Mouse (Mus musculus) naive thymus-derived CD4-positive, alpha-beta T cell, adult 2 months (primary cell): ENCODE data around the gene Gm10273.
"Not testable (repeated sequence)": the region's sequence is repeated elsewhere in the genome, so short reads cannot be mapped to it uniquely, and the experiment has no call there.

Experiments
- DNase-seq: peaks from one replicate; pipeline ENCODE4 v3.0.0-alpha.2; 2011; ENCODE audit warnings: low read depth

The Gm10273 gene

DNA sequence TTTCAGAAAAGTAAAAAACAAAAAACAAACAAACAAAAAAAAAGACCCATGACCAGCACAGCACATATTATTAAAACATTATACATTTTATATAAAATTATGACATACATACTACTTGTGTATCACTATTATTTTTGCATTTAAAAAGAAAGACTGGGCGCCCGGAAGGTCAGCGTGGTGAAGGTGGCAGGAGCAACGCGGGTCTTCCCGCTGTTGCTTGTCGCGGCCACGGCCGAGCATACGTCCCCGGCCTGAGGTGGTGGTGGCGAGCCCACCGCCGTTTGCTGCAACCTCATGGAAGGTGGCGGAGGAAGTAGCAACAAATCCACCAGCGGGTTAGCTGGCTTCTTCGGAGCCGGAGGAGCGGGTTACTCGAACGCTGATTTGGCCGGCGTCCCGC, at the start of gene Gm10273:
TSS of gene Gm10273 (plus strand) at position 172 of the 400 bp plus-strand sequence.
- not testable (repeated sequence) for DNase-seq

DNA sequence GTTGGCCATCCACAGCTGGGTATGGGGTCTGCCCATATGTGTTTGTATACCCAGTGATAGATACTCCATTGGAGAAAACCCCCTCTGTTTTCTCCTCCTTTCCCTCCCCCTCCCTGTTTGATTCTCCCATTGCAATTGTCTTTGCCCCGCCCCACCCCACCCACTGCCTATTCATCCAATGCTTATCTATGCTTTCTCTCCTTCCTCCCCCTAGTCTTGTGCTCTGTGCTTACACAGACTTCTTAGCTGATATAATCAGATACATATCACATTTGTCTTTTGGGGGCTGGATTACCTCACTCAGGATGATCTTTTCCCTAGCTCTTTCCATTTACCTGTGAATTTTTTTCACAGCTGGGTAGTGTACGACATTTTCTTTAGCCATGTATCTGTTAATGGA, 48.9 kb upstream of the Gm10273 start:
- no peak for DNase-seq

DNA sequence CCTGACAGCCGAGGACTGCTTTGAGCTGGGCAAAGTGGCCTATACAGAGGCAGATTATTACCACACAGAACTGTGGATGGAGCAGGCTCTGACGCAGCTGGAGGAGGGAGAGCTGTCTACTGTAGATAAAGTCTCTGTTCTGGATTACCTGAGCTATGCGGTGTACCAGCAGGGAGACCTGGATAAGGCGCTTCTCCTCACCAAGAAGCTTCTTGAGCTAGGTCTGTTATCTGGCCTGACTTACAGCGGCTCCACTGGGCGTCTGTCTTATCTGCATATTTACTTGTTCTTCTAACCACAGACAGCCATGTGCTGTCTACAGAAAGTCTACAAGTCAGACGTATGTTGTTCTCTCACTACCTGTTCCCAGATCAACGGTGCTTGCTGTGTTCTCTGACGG, 47.2 kb upstream of the Gm10273 start:
- no peak for DNase-seq

DNA sequence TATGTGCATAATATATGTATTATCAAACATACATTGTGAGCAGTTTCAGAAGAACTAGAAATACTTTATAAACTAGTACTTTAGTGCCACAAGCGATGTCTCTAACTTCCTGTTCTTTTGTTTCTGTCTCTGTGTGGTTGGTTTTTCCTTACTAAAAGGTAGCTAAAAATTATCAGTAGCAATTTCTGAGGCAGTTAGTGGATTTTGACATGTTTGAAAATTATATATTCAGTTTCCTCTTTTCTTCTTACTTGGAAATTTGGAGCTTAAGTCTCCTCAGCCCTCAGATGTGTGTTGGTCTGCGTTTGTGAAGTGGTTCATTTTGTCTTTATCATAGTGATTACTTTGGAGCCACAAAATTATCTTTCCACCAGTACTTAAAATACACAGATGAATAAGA, 45.9 kb upstream of the Gm10273 start:
- no peak for DNase-seq

DNA sequence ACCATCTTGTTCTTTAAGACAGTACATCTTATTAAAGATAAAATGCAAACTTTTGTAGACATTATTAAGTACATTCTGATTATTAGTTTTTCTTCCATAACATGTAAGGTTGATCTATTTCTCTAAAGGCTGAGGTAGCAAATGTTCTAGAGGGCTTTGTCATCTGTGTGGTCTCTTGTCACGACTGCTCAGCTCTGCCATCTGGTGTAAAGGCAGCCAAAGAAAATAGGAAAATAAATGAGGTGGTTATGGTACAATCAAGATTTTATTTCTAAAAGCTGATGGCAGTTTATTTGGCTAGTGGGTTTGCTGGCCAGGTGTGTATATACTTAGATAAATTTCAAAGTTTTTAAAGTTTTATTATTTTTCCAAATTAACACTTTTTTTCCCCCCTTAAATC, 42.4 kb upstream of the Gm10273 start:
- no peak for DNase-seq

DNA sequence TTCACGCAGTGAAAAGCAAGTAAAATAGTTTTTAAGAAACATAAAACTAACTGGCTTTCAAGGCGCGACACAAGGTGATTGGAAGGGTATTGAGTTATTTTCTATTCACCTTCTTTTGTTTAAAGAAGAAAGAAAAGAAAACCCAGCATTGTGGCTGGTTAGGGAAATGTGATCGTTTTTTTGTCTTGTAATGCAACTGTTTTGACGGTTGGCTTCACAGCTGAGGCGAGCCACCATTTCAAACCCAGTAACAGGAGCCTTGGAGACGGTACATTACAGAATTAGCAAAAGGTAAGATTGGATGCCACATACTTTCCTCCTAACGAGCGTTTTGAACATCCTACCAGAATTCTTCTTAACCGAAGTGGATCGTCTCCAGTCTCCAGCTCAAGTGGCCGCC, 41.3 kb upstream of the Gm10273 start:
- DNase-seq = no peak

DNA sequence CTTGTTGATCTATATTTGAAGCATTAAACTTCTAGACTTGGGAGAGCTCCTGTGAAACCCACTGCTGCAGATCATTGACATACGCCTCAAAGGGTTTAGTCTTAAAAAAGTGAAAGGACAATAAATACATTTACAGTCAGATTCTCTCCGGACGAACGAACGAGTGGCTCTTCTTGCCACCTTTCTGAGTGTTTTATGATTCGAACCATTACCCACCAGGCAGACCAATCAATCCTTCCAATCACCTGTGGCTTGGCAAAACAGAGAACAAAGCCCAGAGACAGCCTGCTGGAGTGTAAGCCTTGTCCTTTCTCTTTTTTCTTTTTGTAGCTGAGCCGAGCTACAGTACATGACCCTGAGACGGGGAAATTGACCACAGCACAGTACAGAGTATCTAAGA, 40.4 kb upstream of the Gm10273 start:
- no peak for DNase-seq

DNA sequence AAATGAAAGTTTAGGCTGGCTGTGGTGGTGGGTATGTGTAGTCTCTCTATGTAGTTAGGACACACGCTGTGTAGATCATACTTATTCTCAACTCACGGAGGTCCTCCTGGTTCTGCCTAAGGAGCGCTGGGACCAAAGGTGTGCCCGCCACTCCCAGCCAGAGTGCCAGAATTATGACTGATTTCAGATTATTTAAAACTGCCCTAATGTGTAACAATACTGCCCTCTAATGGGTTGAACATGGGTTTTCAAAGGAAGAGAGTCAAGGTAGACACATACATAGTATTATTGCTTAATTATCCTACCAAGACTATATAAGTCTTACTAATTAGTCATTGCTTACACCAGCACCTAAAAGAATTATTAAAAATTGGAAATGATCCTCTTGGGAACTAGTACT, 36.7 kb upstream of the Gm10273 start:
- peak; percentile 41 for DNase-seq

DNA sequence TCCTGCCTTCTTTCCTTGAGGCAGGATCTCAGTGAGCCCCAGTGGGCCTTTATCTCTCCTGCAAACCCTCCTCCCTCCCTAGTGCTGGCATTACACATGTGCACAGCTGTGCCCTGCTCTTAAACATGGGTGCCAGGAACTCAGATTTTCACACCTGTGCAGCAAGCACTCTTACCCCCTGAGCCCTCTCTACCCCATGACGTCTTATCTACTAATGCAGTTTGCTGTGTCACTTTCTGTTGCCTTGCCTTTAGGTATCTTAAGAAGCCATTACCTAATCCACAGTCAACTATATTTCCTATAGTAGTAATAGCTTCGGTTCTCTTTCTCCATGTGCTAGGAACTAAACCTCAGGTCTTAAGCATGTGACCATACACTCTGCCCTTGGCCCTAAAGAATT, 32.2 kb upstream of the Gm10273 start:
- no peak for DNase-seq

DNA sequence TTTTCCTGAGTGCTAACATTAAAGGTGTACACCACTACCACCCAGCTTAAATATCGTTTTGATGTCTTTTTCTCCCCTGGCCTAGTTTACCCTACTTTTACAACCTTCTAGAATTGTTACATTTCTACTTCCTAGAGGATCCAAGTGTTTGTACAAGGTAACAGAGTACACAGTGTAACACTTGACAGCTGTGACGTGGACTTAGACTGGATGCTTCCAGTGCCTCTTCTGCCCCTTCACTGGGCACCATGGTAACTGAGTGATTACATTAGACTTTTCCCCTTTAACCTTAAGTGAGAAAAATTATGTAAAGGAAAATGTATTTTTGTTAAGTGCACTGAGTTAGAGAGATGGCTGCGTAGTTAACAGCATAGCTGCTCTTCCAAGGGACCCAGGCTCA, 30.9 kb upstream of the Gm10273 start:
- DNase-seq = no peak

DNA sequence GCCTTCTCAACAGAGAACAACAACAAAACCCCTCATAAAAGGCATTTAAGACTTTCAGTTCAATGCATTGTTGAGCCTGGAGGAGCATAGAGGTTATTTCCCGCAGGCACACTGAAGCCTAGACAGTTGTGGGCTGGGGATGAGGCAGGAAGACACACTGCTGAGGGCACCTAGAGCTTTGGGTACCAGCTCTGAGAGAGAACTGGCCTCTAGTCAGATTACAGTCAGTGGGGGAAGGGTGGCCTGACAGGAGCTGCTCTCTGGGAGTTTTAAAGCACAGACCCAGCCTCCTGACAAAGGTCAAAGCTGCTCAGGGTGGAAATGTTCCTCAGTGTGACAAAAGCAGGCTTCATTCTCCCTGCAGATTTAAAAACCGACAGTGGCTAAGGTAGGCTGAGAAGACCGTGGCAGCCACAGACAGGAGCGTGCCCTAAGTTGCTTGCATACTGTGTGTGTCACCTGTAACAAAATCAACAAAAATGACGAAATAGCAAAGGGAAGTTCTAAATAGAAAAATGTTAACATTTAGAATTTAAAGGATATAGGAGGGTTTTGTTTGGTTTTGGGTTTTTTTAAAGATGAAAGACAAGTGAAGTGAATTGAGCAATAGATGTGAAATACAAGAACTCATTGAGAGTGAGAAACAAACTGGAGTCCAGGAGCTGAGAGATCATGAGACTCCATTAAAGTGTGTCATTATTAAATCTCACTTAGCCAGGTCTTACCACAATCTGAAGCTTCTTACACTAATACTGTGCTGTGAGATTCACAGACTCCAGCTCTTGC, 29.4 kb upstream of the Gm10273 start:
- DNase-seq = no peak

DNA sequence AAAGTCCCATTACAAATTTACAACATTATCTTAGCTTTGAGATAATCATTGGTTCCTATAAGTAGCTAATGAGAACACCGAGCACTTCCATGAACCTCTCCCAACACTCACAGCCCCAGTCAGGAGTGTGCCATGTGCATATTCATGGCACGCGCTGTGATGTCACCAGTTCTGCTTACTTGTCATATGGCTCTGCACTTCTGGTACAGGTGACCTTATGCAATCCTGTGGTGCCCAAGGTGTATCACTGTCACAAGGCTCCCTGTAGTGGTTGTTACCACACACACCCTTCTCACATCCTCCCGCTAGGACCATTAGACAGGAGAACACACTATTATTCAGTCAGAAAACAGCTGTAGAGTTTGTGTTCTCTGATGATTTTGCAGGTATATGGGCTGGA, 28.7 kb upstream of the Gm10273 start:
- no peak for DNase-seq

DNA sequence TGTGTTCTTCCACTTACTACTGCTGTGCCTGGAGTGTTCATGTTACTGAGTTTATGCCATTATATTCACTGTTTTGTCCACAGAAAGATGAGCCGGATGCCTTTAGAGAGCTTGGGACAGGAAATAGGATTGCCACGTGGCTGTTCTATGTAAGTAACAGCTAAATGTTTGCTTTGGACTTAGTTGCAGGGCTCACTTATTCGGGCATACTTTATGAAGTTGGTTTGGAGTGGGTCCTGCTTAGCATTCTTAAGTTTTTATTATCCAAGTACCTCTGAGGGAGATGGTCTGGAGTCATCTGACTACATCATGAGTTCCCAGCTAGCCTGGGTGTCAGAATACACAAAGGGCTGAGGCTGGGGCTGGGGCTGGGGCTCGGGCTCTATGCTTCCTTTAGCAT, 28.2 kb upstream of the Gm10273 start:
- no peak for DNase-seq

DNA sequence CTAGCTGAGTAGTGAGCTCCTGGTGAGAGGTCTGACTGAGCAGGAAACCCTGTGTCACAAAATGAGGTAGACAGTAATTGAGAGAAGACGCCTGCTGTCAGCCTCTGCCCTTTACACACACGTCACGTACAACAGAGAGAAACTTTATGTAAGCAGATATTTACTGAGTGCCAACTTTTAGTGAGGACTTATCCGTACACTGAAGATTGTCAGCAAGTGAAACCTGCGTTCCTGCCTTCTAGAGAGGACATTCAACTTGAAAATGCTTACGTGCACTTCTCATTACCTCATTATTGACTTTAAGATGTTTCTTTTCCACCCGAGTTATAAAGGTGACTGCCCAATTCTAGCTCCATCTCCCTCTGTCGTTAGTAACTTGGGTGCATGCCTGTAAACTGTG, 26.7 kb upstream of the Gm10273 start:
- no peak for DNase-seq

DNA sequence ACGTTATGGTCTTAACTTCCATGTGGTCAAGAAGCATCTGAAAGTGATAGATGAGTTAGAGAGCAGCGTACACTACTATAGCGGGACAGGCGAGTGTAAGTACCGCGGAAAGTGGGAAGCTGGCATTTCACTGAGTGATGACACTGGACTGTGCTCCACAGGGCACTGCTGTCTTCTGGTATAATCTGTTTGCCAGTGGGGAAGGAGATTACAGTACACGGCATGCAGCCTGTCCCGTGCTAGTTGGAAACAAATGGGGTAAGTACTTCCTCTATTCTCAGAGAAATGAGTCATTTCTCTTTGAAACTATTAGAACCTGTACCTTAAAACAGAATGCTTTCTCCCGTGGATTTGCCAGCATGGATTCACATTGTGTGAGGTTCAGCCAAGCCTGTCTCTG, 26.0 kb upstream of the Gm10273 start:
- no peak for DNase-seq

DNA sequence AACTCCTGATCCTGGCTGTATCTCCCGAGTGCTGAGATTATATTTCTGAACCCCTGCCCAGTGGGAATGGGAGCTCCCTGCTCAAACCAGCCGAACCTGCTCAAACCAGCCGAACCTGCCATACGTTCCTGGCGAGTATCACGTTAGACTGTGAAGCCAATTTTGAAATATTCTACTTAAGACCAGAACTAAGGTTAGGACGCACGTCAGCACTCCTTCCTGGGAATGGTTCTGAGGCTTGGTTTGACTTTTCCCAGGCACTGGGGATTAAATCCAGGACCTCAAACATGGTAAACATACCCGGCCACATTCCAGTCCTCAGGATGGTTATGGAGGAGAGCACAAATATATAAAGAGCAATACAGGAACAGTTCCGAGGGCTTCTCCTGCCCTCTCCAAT, 17.5 kb upstream of the Gm10273 start:
- DNase-seq = no peak

DNA sequence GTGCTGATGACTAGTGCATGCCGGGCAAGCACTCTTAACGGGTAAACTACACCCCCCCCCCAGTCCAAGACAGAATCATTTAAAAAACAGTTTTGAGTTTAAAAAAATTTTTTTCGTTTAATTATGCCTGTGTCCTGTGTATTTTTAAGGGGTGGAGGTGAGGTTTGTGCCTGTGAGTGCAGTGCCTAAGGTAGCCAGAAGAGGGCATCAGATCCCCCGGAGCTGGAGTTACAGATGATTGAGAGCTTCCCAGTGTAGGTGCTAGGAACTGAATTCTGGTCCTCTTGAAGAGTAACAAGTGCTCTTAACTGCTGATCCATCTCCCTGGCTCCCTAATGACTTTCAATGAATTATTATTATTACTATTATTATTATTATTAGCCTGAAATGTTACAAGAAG, 16.7 kb upstream of the Gm10273 start:
- DNase-seq = peak; percentile 26

DNA sequence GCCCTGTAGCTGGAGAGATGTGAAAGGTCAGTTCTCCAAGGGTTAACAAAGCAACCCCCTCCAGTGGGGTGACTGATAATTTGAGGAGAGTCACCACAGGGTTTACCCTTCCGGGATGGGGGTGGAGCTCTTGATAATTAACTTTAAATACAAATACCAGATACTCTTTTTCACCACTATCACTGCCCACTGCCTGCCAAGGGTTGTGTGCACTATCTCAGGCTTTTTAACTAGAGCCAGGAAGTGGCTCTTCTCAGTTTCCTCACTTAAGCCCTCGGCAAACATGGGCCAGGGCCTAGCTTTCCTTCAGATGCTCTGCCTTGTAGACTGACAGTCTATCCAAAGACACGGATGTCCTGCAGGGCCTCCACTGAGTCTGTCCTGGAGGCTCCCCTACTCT, 15.5 kb upstream of the Gm10273 start:
- peak; percentile 72 for DNase-seq

DNA sequence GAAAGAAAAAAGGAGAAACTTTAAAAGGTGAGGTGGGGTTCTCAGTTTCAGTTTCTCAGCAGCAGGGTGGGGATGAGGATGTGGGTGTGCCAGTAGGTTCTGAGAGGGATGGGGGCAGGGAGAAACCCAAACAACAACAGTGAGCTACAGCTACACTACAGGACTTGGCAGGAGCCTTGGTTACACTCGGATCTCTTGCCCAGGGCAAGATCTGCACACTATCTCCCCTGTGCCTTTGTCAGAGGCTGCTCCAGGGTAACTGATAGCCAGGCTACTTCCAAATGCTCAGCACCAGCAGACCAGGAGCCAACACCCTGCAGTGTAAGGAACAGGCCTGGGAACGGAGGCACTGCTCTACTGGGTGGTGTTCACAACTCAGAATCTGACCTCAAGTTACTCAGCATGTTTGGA, 15.0 kb upstream of the Gm10273 start:
- DNase-seq = peak; percentile 73

DNA sequence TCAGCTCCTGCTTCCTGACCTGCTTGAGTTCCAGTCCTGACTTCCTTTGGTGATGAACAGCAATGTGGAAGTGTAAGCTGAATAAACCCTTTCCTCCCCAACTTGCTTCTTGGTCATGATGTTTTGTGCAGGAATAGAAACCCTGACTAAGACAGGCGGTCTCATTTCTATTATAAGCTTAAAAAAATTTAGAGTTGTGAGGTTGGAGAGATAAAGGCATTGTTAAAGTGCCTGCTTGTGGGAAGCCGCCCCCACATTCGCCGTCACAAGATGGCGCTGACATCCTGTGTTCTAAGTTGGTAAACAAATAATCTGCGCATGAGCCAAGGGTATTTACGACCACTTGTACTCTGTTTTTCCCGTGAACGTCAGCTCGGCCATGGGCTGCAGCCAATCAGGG, 13.9 kb upstream of the Gm10273 start:
- peak; percentile 35 for DNase-seq

DNA sequence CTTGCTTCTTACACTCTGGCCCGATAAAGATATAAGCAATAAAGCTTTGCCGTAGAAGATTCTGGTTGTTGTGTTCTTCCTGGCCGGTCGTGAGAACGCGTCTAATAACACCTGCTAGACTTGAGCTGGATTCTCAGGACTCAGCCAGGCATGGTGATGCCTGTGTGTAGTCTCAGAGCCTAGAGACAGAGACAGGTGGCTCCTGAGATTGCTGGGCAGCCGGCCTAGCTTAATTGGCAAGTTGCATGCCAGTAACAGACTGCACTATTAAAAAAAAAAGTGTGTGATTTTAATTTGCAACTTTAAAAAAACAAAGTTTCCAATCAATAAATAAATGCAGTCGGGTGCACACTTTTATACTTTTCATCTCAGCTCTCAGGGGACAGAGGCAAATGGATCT, 8.5 kb upstream of the Gm10273 start:
- no peak for DNase-seq

DNA sequence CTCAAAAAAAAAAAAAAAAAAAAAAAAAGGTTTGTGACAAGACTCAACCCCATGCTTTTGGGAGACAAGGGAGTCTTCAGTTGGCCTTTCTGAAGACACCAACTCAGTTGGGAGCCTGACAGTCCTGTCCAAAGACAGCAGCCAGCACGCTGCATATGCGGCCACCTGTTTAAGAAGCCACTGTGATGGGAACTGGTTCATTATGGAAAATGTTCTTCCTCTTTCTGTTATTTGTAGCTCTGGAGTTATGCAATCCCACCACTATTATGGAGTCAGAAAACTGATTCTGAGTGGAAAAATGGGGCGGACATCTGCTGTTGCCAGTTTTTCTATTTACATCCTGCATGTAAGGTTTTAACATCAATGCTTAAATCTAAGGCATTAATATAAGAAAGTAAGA, 5.8 kb upstream of the Gm10273 start:
- no peak for DNase-seq

DNA sequence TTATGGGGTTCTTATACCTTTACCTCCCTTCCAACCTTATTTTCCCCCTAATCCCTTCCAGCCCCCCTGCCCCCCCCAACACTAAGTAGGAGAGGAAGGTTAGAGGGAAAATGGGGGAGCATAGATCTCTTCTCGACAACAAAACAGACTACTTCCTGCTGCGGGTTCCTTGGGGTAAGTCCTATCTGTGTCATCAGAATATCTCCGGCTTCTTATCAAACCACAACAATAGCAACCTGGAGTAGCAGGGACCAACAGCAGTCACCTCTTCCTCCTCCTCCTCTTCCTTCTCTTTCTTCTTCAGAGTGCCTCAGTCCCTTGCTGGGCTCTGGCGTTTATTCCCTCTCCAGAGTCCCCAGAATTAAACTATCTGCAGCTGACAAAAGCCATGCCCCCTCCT, 3.5 kb upstream of the Gm10273 start:
- peak; percentile 66 for DNase-seq
